Mouse (Mus musculus): Measurements from ENCODE around the gene Zfp784. TPM values are rescaled to one million over a fixed set of nuclear protein-coding genes. Genes with fewer than 3 reads are reported as not detected.
A peak's percentile ranks its signal among the peaks of the same experiment; 100 is the strongest.
"Not testable (repeated sequence)": the region's sequence is repeated elsewhere in the genome, so short reads cannot be mapped to it uniquely, and the experiment has no call there.

The Zfp784 gene
- polyA plus RNA-seq, 1 experiment from 2014 or later = 7.5 TPM

- WGBS = under 1% methylated on average over 42 of the region's 49 CpGs
- Histone ChIP-seq H3K27me3 (no peaks in the 10 kb centered on the region), H3K36me3 (peaks cover 46% of the 10 kb centered on the region)
Observed at GRCm38 (mm10) chr7:5020000-5020681, 18.1 kb downstream of the Zfp784 start, which contains the start of the genes Zfp865 and Ccdc106. TSS of gene Zfp865 (plus strand) at chr7:5020376. TSS of gene Ccdc106 (plus strand) at chr7:5020553.

DNA sequence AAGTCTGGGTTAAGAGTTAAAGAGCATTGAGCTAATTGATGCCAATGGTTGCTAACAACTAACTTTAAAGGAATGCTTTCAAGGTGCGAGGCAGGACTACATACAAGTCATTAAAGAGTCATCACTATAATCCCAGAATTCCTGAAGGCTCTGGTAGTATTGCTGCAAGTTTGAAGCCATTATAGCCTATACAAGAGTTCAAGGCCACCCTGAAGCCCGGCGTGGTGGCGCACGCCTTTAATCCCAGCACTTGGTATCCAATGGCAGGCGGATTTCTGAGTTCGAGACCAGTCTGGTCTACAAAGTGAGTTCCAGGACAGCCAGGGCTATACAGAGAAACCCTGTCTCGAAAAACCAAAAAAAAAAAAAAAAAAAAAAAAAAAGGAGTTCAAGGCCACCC lies 18.7 kb downstream of the Zfp784 start:
- Histone ChIP-seq H3K4me1 (peaks cover 23% of the 10 kb centered on the region), H3K9ac (peak overlapping the region; percentile 89; the same call in 1 of the 2 replicates), H3K4me3 (replicated peaks) (peak overlapping the region; percentile 89), H3K36me3 (peaks cover 40% of the 10 kb centered on the region), H3K27ac (replicated peaks) (peak overlapping the region; percentile 98), H3K4me2 (replicated peaks) (peak overlapping the region; percentile 66)
- not testable (repeated sequence) for ATAC-seq (ENCODE audit: insufficient number of reproducible peaks, low FRiP score, low TSS enrichment, low read depth); H3K27me3 ChIP-seq; H3K9me3 ChIP-seq (replicated peaks)
- 29% methylated on average over 8 of the region's 8 CpGs for WGBS

More at GRCm38 (mm10) chr7:5020000-5020681, 18.1 kb downstream of the Zfp784 start, which contains the start of the genes Zfp865 and Ccdc106:
- Histone ChIP-seq H3K4me3 (replicated peaks) (peak within 1 kb of the TSS; percentile 89), H3K4me2 (replicated peaks) (peak within 1 kb of the TSS; percentile 66), H3K27ac (replicated peaks) (peak within 1 kb of the TSS; percentile 98), H3K9ac (peak within 1 kb of the TSS; percentile 89), H3K4me1 (peaks cover 23% of the 10 kb centered on the region), H3K9me3 (replicated peaks) (no peaks in the 10 kb centered on the region)
- ATAC-seq (ENCODE audit: insufficient number of reproducible peaks, low FRiP score, low TSS enrichment, low read depth) = peak; percentile 91

- Histone ChIP-seq H3K27me3 (no peaks in the 10 kb centered on the region), H3K4me3 (replicated peaks) (no peak overlapping the region), H3K9me3 (replicated peaks) (no peaks in the 10 kb centered on the region), H3K27ac (replicated peaks) (no peak overlapping the region), H3K4me2 (replicated peaks) (no peak overlapping the region), H3K4me1 (peaks cover 18% of the 10 kb centered on the region), H3K9ac (no peak overlapping the region), H3K36me3 (peaks cover 25% of the 10 kb centered on the region)
- WGBS = 96% methylated on average over 21 of the region's 21 CpGs
- no peak for ATAC-seq (ENCODE audit: insufficient number of reproducible peaks, low FRiP score, low TSS enrichment, low read depth)
Observed at GRCm38 (mm10) chr7:5017931-5018330, 20.3 kb downstream of the Zfp784 start.

- 95% methylated on average over 16 of the region's 16 CpGs for WGBS
- Histone ChIP-seq H3K36me3 (peaks cover 24% of the 10 kb centered on the region), H3K4me2 (replicated peaks) (no peak overlapping the region), H3K9me3 (replicated peaks) (no peaks in the 10 kb centered on the region), H3K27ac (replicated peaks) (no peak overlapping the region), H3K27me3 (no peaks in the 10 kb centered on the region), H3K9ac (no peak overlapping the region), H3K4me1 (peaks cover 12% of the 10 kb centered on the region), H3K4me3 (replicated peaks) (no peak overlapping the region)
- no peak for ATAC-seq (ENCODE audit: insufficient number of reproducible peaks, low FRiP score, low TSS enrichment, low read depth)
Observed at GRCm38 (mm10) chr7:5017352-5017751, 20.9 kb downstream of the Zfp784 start.

- peaks cover 24% of the 10 kb centered on the region for H3K36me3 ChIP-seq
- H3K4me1 ChIP-seq = peaks cover 8% of the 10 kb centered on the region
- no peak overlapping the region for H3K4me3 ChIP-seq (replicated peaks)
- H3K9me3 ChIP-seq (replicated peaks) = no peaks in the 10 kb centered on the region
- 96% methylated on average over 2 of the region's 2 CpGs for WGBS
- ATAC-seq (ENCODE audit: insufficient number of reproducible peaks, low FRiP score, low TSS enrichment, low read depth) = no peak
- H3K9ac ChIP-seq = no peak overlapping the region
- no peak overlapping the region for H3K4me2 ChIP-seq (replicated peaks)
- no peaks in the 10 kb centered on the region for H3K27me3 ChIP-seq
- no peak overlapping the region for H3K27ac ChIP-seq (replicated peaks)
Observed at GRCm38 (mm10) chr7:5016920-5017319, 21.3 kb downstream of the Zfp784 start.

DNA sequence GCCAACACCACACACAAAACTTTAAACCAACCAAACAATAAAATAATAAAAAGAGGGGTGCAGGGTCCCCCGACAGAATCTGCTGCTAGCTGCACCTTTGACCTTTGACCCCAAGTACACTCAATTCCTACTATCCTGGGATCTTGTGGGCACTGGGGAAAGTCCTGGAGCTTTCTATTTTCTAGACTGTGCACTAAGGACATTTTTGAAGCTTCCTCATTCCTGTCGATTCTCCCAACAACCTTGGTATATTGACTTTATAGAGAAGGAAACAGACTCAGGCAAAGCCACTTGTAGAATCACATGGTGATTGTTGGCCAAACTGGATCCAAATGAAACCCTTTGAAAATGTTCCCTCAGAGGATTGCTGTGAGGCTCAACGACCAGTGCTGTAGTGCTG lies 22.2 kb downstream of the Zfp784 start:
- H3K4me1 ChIP-seq = peaks cover 1% of the 10 kb centered on the region
- H3K27ac ChIP-seq (replicated peaks) = peak overlapping the region; percentile 99
- H3K9ac ChIP-seq = peak overlapping the region; percentile 50; the same call in 1 of the 2 replicates
- H3K9me3 ChIP-seq (replicated peaks) = no peaks in the 10 kb centered on the region
- no peak for ATAC-seq (ENCODE audit: insufficient number of reproducible peaks, low FRiP score, low TSS enrichment, low read depth)
- peak overlapping the region; percentile 54 for H3K4me2 ChIP-seq (replicated peaks)
- H3K27me3 ChIP-seq = no peaks in the 10 kb centered on the region
- peak overlapping the region; percentile 74 for H3K4me3 ChIP-seq (replicated peaks)
- 56% methylated on average over 3 of the region's 3 CpGs for WGBS
- H3K36me3 ChIP-seq = peaks cover 28% of the 10 kb centered on the region

DNA sequence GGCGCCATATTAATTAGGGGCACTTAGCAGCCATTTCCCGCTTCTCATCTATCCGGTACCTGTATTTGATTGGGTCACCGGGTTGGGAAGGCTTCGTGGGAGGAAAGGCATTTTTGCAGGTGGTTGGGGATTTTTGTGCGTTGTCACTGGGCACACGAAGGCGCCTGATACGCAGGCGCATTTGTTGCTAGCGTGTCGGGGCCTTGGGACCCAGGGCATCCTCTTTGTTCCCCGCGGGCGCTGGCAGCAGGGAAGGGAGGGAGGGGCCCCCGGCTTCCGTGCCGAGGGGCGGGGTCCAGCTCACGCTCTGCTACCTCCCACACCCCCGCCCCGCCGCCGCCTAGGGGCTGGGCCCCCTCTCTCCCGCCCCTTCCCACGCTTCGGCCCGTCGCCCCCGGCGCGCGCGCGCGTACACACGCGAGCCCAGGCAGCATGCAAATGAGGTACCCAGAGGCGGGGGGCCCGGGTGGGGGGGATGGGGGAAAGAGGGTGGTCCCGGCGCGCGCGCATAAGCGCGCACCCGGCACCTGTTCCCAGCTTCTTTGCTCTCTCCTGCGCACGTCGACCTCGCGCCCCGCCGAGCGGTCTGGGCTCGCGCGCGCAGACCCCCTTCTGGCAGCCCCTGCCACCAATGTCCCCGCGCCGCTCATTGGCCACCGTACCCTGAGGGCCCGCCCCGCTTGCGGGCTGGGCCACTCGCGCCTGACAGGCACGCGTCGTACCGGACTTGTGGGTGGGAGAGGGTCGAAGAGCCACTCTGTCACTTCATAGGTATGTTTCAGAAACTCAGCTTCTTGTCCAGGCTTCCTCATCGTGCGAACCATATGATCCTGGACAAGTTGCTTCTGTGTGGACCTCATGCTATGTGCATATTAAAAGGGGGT lies 22.9 kb downstream of the Zfp784 start, which contains the start of gene Gm44973:
Gene Gm44973, plus strand, starts transcription at position 379 of the 884 bp plus-strand sequence.
- peak within 1 kb of the TSS; percentile 99 for H3K27ac ChIP-seq (replicated peaks)
- H3K4me2 ChIP-seq (replicated peaks) = peak within 1 kb of the TSS; percentile 54
- peak; percentile 87 for ATAC-seq (ENCODE audit: insufficient number of reproducible peaks, low FRiP score, low TSS enrichment, low read depth)
- no peaks in the 10 kb centered on the region for H3K9me3 ChIP-seq (replicated peaks)
- no peaks in the 10 kb centered on the region for H3K4me1 ChIP-seq
- WGBS = under 1% methylated on average over 61 of the region's 76 CpGs
- peak within 1 kb of the TSS; percentile 74 for H3K4me3 ChIP-seq (replicated peaks)
- H3K36me3 ChIP-seq = peaks cover 35% of the 10 kb centered on the region
- H3K27me3 ChIP-seq = no peaks in the 10 kb centered on the region
- peak within 1 kb of the TSS; percentile 84 for H3K9ac ChIP-seq

DNA sequence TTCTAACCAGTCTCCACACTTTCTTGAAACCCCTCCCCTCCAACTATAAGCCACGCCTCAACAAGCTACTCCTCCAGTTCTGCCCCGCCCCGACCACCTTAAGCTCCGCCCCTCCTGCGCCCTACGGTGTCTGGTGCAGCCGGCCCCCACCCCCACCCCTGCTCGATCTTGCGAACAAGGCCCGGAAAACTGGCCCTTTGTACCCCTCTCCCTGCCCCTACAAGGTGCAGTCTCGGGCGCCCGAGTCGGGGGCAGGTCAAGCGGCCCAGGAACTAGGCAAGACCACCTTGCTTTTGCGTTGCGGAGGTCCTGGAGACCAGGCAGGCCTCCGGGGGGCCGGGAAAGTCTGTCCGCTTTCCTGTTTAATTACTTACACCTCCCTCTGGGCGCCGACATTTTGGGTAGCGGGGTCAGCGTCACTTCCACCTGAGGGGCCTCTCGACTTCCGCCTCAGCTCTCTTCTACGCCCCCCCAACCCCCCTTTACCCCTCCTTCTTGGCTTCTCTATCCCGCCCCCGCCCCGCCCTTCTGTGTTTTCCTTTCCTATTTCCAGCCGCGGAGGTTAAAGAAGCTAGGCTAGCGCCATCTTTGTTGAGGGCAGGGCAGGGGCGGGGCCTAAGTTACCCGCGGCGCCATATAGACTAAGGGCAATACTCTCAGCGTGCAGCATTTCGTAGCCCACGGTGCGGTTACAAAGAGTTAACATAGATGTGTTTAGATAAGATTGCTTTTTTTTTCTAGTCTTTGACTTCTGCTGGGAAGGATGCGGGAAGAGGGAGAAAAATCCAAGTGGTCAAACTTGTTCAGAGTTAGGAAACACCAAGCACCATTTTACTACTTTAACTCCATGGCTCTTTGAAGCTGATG lies 23.8 kb downstream of the Zfp784 start, which contains the start of the genes Zfp524 and Fiz1:
Gene Zfp524, plus strand, starts transcription at position 165 of the 867 bp plus-strand sequence.
Gene Fiz1, minus strand, starts transcription at position 447 of the 867 bp plus-strand sequence.
- ATAC-seq (ENCODE audit: insufficient number of reproducible peaks, low FRiP score, low TSS enrichment, low read depth) = peak; percentile 88
- under 1% methylated on average over 42 of the region's 42 CpGs for WGBS
- peak within 1 kb of the TSS; percentile 54 for H3K4me2 ChIP-seq (replicated peaks)
- H3K36me3 ChIP-seq = peaks cover 44% of the 10 kb centered on the region
- no peaks in the 10 kb centered on the region for H3K4me1 ChIP-seq
- H3K4me3 ChIP-seq (replicated peaks) = peak within 1 kb of the TSS; percentile 74
- no peaks in the 10 kb centered on the region for H3K27me3 ChIP-seq
- no peaks in the 10 kb centered on the region for H3K9me3 ChIP-seq (replicated peaks)
- H3K27ac ChIP-seq (replicated peaks) = peak within 1 kb of the TSS; percentile 99
- peak within 1 kb of the TSS; percentile 84 for H3K9ac ChIP-seq

DNA sequence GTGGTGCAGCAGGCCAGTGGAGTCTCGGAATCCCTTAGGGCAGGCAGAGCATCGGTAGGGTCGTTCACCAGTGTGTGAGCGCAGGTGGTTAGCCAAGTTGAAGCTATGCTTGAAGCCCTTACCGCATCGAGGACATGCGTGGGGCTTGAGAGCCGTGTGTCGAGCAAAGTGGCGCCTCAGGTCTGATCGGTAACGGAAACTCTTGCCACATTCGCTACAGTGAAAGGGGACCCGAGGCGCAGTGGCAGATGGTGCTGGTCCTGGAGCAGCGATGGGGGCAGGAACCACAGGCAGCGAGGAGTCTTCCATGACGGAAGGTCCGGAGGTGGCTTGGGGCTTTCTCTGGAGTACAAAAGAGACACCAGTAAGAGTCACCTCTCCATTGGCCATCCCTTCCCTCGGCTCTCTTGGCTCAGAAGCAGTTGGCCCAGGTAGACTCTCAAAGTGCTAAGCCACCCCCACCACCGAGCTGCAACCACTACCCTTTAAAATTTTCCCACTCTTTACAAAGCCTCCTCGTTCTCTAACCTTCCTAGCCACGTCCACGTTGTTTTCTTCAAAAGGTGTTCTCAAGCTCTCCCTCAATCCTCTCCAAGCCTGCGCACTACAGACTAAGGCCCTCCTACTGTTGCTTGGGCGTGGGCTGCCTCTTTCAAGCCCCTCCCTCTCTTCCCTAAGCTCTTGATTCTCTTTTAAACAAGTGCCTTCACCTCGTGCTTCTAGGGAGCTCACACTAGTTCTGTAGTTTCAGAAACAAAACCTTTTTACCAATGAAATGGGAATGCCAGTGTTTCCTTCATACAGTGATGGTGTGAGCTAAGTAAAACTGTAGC lies 25.3 kb downstream of the Zfp784 start:
- H3K27me3 ChIP-seq = no peaks in the 10 kb centered on the region
- no peak overlapping the region for H3K27ac ChIP-seq (replicated peaks)
- H3K4me3 ChIP-seq (replicated peaks) = no peak overlapping the region
- no peaks in the 10 kb centered on the region for H3K4me1 ChIP-seq
- WGBS = 90% methylated on average over 27 of the region's 27 CpGs
- peak overlapping the region; percentile 54; the same call in 1 of the 2 replicates for H3K4me2 ChIP-seq (replicated peaks)
- no peaks in the 10 kb centered on the region for H3K9me3 ChIP-seq (replicated peaks)
- peaks cover 56% of the 10 kb centered on the region for H3K36me3 ChIP-seq
- no peak for ATAC-seq (ENCODE audit: insufficient number of reproducible peaks, low FRiP score, low TSS enrichment, low read depth)
- no peak overlapping the region for H3K9ac ChIP-seq

GRCm38 (mm10) chr7:5008229-5008628 lies 30.0 kb downstream of the Zfp784 start:
- Histone ChIP-seq H3K4me3 (replicated peaks) (no peak overlapping the region), H3K4me2 (replicated peaks) (no peak overlapping the region), H3K27me3 (no peaks in the 10 kb centered on the region), H3K36me3 (peaks cover 63% of the 10 kb centered on the region), H3K4me1 (no peaks in the 10 kb centered on the region), H3K27ac (replicated peaks) (no peak overlapping the region), H3K9ac (no peak overlapping the region), H3K9me3 (replicated peaks) (no peaks in the 10 kb centered on the region)
- ATAC-seq (ENCODE audit: insufficient number of reproducible peaks, low FRiP score, low TSS enrichment, low read depth) = 0 out of 2 replicates have a peak, but pooled peaks have one; percentile 2
- 95% methylated on average over 26 of the region's 26 CpGs for WGBS
